Mouse (Mus musculus): ENCODE results near the gene Psma6. TPM values are rescaled to one million over a fixed set of nuclear protein-coding genes. Genes with fewer than 3 reads are reported as not detected.

Psma6 gene
- polyA plus RNA-seq, 1 experiment: 162 TPM

- DNase-seq (ENCODE audit: low read depth): peak; percentile 48
- TF ChIP-seq CTCF (IDR thresholded peaks at IDR 0.05; ENCODE audit: borderline replicate concordance, extremely low read depth, insufficient read depth, insufficient read length): no peak
- TF ChIP-seq POLR2A (IDR thresholded peaks at IDR 0.05; ENCODE audit: borderline replicate concordance, extremely low read depth, insufficient read depth, insufficient read length, poor library complexity, severe bottlenecking): no peak
These were observed 71.2 kb downstream of the Psma6 start for GRCm38 (mm10) chr12:55455206-55455605.

- DNase-seq (ENCODE audit: low read depth): no peak
- TF ChIP-seq CTCF (IDR thresholded peaks at IDR 0.05; ENCODE audit: borderline replicate concordance, extremely low read depth, insufficient read depth, insufficient read length) (no peak), POLR2A (IDR thresholded peaks at IDR 0.05; ENCODE audit: borderline replicate concordance, extremely low read depth, insufficient read depth, insufficient read length, poor library complexity, severe bottlenecking) (no peak)
These were observed 72.1 kb downstream of the Psma6 start for GRCm38 (mm10) chr12:55456136-55456535.

DNA sequence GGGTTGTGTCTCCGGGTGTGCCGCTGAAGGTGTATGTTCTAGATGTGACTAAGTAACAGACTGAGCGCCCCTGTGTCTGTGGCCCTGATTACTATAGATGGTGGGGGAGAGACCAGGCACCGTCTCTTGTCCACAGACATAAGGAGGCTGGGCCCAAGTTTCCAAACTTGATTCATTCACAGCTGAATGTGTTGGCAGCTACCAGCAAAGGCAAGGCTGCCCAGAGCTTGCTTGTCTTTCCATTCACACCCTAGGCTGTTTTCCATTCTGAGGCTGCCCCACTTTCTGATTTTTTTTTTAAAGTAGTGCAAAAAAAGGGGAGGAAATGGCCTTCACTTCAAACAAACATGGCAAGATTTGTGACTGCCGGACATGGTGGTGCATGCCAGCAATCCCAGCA is 72.9 kb downstream of the Psma6 start:
- no peak for DNase-seq (ENCODE audit: low read depth)
- no peak for TF ChIP-seq POLR2A (IDR thresholded peaks at IDR 0.05; ENCODE audit: borderline replicate concordance, extremely low read depth, insufficient read depth, insufficient read length, poor library complexity, severe bottlenecking)
- TF ChIP-seq CTCF (IDR thresholded peaks at IDR 0.05; ENCODE audit: borderline replicate concordance, extremely low read depth, insufficient read depth, insufficient read length): no peak

DNA sequence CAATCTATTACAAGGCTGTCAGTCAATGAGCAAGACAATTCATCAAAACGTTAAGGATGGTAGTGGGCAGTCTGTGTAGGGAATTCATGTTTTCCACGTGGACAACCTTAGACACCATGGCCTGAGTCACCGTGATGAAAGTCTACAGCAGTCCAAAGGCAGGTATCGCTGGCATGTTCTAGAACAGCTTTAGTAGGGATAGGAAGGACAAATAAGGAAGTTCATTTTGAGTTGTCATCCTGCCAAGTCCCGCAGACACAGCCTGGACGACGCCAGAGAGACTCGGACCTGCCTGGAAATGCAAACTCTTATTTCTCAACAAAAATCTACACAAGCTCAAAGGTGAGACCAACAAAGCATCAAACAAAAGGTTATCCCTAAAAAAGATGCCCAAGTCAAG is 75.7 kb downstream of the Psma6 start:
- DNase-seq (ENCODE audit: low read depth): no peak
- no peak for TF ChIP-seq POLR2A (IDR thresholded peaks at IDR 0.05; ENCODE audit: borderline replicate concordance, extremely low read depth, insufficient read depth, insufficient read length, poor library complexity, severe bottlenecking)
- TF ChIP-seq CTCF (IDR thresholded peaks at IDR 0.05; ENCODE audit: borderline replicate concordance, extremely low read depth, insufficient read depth, insufficient read length): no peak

- TF ChIP-seq CTCF (IDR thresholded peaks at IDR 0.05; ENCODE audit: borderline replicate concordance, extremely low read depth, insufficient read depth, insufficient read length): no peak
- no peak for TF ChIP-seq POLR2A (IDR thresholded peaks at IDR 0.05; ENCODE audit: borderline replicate concordance, extremely low read depth, insufficient read depth, insufficient read length, poor library complexity, severe bottlenecking)
- no peak for DNase-seq (ENCODE audit: low read depth)
These were observed 76.9 kb downstream of the Psma6 start for GRCm38 (mm10) chr12:55460900-55461299.

GRCm38 (mm10) chr12:55461767-55462166 is 77.7 kb downstream of the Psma6 start:
- no peak for TF ChIP-seq CTCF (IDR thresholded peaks at IDR 0.05; ENCODE audit: borderline replicate concordance, extremely low read depth, insufficient read depth, insufficient read length)
- TF ChIP-seq POLR2A (IDR thresholded peaks at IDR 0.05; ENCODE audit: borderline replicate concordance, extremely low read depth, insufficient read depth, insufficient read length, poor library complexity, severe bottlenecking): no peak
- no peak for DNase-seq (ENCODE audit: low read depth)

- TF ChIP-seq CTCF (IDR thresholded peaks at IDR 0.05; ENCODE audit: borderline replicate concordance, extremely low read depth, insufficient read depth, insufficient read length): no peak
- no peak for TF ChIP-seq POLR2A (IDR thresholded peaks at IDR 0.05; ENCODE audit: borderline replicate concordance, extremely low read depth, insufficient read depth, insufficient read length, poor library complexity, severe bottlenecking)
- no peak for DNase-seq (ENCODE audit: low read depth)
These were observed 78.4 kb downstream of the Psma6 start for GRCm38 (mm10) chr12:55462456-55462855.

DNA sequence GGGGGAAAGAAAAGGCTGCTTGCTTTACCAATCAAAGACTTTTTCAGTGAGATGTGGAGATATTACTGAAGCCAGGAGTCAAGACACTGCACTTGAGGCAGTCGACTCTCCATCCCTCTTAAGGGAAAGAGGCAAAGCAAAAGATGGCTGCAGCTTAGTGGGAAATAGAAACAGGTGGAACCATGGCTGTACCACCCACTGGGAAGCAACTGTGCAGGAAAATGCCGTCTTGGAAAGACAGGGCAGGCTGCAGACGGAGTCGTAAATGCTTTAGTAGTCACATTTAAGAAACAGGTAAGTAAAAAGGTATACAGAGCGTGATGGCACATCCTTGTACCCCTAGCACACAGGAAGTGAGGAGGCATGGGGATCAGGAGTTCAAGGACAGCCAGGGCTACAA is 79.1 kb downstream of the Psma6 start:
- no peak for DNase-seq (ENCODE audit: low read depth)
- TF ChIP-seq POLR2A (IDR thresholded peaks at IDR 0.05; ENCODE audit: borderline replicate concordance, extremely low read depth, insufficient read depth, insufficient read length, poor library complexity, severe bottlenecking) (no peak), CTCF (IDR thresholded peaks at IDR 0.05; ENCODE audit: borderline replicate concordance, extremely low read depth, insufficient read depth, insufficient read length) (no peak)

DNA sequence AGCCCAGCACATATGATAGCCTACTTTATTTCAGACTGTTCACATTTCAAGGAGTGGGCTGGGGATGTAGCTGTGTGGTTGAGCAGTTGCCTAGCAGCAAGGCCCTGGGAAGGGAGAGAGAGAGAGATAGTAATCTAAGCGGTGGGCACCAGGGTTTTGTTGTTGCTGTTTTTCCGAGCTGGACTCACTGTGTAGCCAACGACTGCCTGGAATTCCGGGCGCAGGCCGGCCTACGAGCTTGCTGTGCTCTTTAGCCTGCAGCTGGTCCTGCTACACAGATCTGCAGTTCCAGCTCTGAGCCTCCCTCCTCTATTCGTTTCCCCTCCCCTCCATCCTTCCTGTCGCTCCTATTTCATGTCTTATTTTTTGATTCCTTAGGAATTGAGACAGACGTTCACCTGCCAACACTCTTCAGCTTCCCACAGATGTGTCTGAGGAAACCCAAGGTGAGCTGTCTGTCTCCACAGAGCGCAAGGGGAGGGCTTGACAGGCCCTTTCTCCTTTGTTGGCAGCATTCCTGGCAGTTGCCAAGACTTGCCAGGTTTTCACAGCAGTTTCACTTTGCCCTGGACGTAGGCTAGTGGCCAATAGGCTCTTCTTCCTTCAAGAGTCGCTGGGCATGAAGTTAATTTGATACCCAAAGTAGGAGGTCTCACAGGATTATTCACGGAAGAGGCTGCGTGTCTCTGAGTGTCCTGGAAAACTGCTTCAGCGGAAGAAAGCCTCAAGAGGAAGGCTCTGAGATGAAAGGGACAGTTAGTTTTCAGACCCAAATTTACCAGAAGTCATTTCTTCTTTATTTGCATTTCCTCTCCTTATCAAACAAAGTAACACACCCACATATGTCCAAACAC is 80.2 kb downstream of the Psma6 start:
- TF ChIP-seq POLR2A (IDR thresholded peaks at IDR 0.05; ENCODE audit: borderline replicate concordance, extremely low read depth, insufficient read depth, insufficient read length, poor library complexity, severe bottlenecking): no peak
- TF ChIP-seq CTCF (IDR thresholded peaks at IDR 0.05; ENCODE audit: borderline replicate concordance, extremely low read depth, insufficient read depth, insufficient read length): no peak
- peak; percentile 86 for DNase-seq (ENCODE audit: low read depth)

GRCm38 (mm10) chr12:55464846-55465361 is 80.9 kb downstream of the Psma6 start:
- TF ChIP-seq POLR2A (IDR thresholded peaks at IDR 0.05; ENCODE audit: borderline replicate concordance, extremely low read depth, insufficient read depth, insufficient read length, poor library complexity, severe bottlenecking) (no peak), CTCF (IDR thresholded peaks at IDR 0.05; ENCODE audit: borderline replicate concordance, extremely low read depth, insufficient read depth, insufficient read length) (no peak)
- peak; percentile 71 for DNase-seq (ENCODE audit: low read depth)

GRCm38 (mm10) chr12:55465401-55465983 is 81.5 kb downstream of the Psma6 start:
- no peak for TF ChIP-seq POLR2A (IDR thresholded peaks at IDR 0.05; ENCODE audit: borderline replicate concordance, extremely low read depth, insufficient read depth, insufficient read length, poor library complexity, severe bottlenecking)
- TF ChIP-seq CTCF (IDR thresholded peaks at IDR 0.05; ENCODE audit: borderline replicate concordance, extremely low read depth, insufficient read depth, insufficient read length): no peak
- peak; percentile 37 for DNase-seq (ENCODE audit: low read depth)

Data from brain, embryonic 14.5 days (tissue).